In the genomic region with DNA sequence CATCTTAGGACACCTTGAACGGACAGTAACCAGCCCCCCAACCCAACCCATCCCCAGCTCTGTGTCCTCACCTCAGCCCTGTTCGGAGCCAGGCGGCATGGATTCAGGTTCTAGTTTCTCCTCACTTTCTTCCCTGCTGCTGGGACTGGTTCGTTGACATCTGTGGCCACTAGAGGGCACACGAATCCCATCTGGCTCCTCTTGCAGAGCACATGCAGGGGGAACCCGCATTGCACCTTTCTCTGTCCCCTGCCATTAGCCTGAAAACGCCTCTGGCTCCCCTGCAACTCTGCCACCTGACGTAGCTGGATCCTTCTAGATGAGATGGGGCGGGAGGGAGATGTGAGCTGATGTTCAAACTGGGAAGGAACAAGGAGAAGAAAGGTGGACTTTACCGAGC, we compare ENCODE assay signal across 8 mouse cellular contexts. TPM values are rescaled to one million over a fixed set of nuclear protein-coding genes. Genes with fewer than 3 reads are reported as not detected.
DNase-seq lines count a peak whose midpoint lies in the region; ATAC-seq lines count a peak whose summit lies in the region.

No protein-coding gene starts in this region.

- DNase-seq in adipocyte (ENCODE audit: low spot score) = peak; percentile 54
- peak; percentile 89 for DNase-seq in embryo, embryonic 10 days (ENCODE audit: low spot score)
- peak; percentile 59 for DNase-seq in gastrocnemius, postnatal 25 days
- peak; percentile 86 for DNase-seq in intestine, embryonic 14.5 days (ENCODE audit: low spot score)
- DNase-seq in left cerebral cortex, postnatal 14 days (ENCODE audit: low spot score in 2 of 2) = peak; percentile 85 to 87
- peak; percentile 67 to 71 for DNase-seq in right cerebral cortex, postnatal 36 days (ENCODE audit: low spot score in 2 of 2)
- DNase-seq in urinary bladder, postnatal 4 days (ENCODE audit: low spot score in 2 of 2) = peak; percentile 59 to 67

- H3K36me3 ChIP-seq in intestine, embryonic 14.5 days (ENCODE audit: control insufficient read depth, insufficient read depth, low read length) = 0 out of 2 replicates have a peak, but pooled peaks cover 9% of the 10 kb centered on the region

- H3K9ac ChIP-seq in intestine, embryonic 14.5 days (ENCODE audit: low read length) = no peak overlapping the region

- H3K9me3 ChIP-seq in intestine, embryonic 14.5 days (ENCODE audit: control insufficient read depth, low read length) = no peaks in the 10 kb centered on the region

- WGBS in intestine, embryonic 14.5 days = 6% methylated on average over 10 of the region's 10 CpGs

- intact Hi-C loops in left cerebral cortex, postnatal 14 days (cut with DNase I) = no loop called here

- peak overlapping the region; percentile 46 for H3K4me2 ChIP-seq in intestine, embryonic 14.5 days (ENCODE audit: low read length)

- no peak overlapping the region for H3K27ac ChIP-seq in intestine, embryonic 14.5 days (ENCODE audit: low read depth)

- peak; percentile 47; the same call in 1 of the 2 replicates for ATAC-seq in intestine, embryonic 14.5 days (replicated peaks; ENCODE audit: low FRiP score, low TSS enrichment, low read depth)
- peak; percentile 74 for ATAC-seq in megakaryocyte-erythroid progenitor cell, adult 5-6 weeks (replicated peaks; ENCODE audit: low FRiP score, low TSS enrichment, poor library complexity, severe bottlenecking)

- H3K27me3 ChIP-seq in intestine, embryonic 14.5 days (replicated peaks; ENCODE audit: control insufficient read depth, insufficient read depth, low read length) = no peaks in the 10 kb centered on the region

- H3K4me1 ChIP-seq in intestine, embryonic 14.5 days (replicated peaks; ENCODE audit: control insufficient read depth, insufficient read depth, low read length) = peaks cover 10% of the 10 kb centered on the region; the same call in 1 of the 2 replicates

- peak overlapping the region; percentile 15; the same call in 1 of the 2 replicates for H3K4me3 ChIP-seq in intestine, embryonic 14.5 days (ENCODE audit: low read depth, low read length)

RNA-seq across cellular contexts. Expression of a gene that starts 4.2 kb away (rescaled TPM):
- total RNA-seq in gastrocnemius, postnatal 25 days (2021) = 1 to 10 TPM; 1.7 to 1.9 TPM
- polyA plus RNA-seq in intestine, embryonic 14.5 days (2014; fragmentation: Nextera tagmentation; extraction: Ambion mirVana) = 3.7 and 3.8 TPM in 2 replicates
- 100 to 1,000 TPM; 174 to 177 TPM for total RNA-seq in left cerebral cortex, postnatal 14 days (2021)
- not detected in 2 replicates for total RNA-seq in megakaryocyte-erythroid progenitor cell, adult 5-6 weeks (2014; fragmentation: Nextera tagmentation)
- total RNA-seq in megakaryocyte-erythroid progenitor cell, adult 5-6 weeks (2017) = not detected in 2 replicates

RNA-seq across cellular contexts. Expression of a gene that starts 16.4 kb away (rescaled TPM):
- total RNA-seq in gastrocnemius, postnatal 25 days (2021) = 100 to 1,000 TPM; 202 to 205 TPM
- not detected in 2 replicates for polyA plus RNA-seq in intestine, embryonic 14.5 days (2014; fragmentation: Nextera tagmentation; extraction: Ambion mirVana)
- 10 to 100 TPM; 11.3 to 16.2 TPM for total RNA-seq in left cerebral cortex, postnatal 14 days (2021)
- 0.22 and 1.2 TPM in 2 replicates for total RNA-seq in megakaryocyte-erythroid progenitor cell, adult 5-6 weeks (2014; fragmentation: Nextera tagmentation)
- total RNA-seq in megakaryocyte-erythroid progenitor cell, adult 5-6 weeks (2017) = 1.1 TPM in 1 of 2 replicates, not detected in the other

RNA-seq across cellular contexts. Expression of a gene that starts 42.8 kb away (rescaled TPM):
- under 1 TPM; 0.28 to 0.86 TPM for total RNA-seq in gastrocnemius, postnatal 25 days (2021)
- 42.7 and 49.4 TPM in 2 replicates for polyA plus RNA-seq in intestine, embryonic 14.5 days (2014; fragmentation: Nextera tagmentation; extraction: Ambion mirVana)
- total RNA-seq in left cerebral cortex, postnatal 14 days (2021) = under 1 TPM; 0.35 to 0.57 TPM
- total RNA-seq in megakaryocyte-erythroid progenitor cell, adult 5-6 weeks (2014; fragmentation: Nextera tagmentation) = 0.79 and 0.81 TPM in 2 replicates
- 0.61 and 0.94 TPM in 2 replicates for total RNA-seq in megakaryocyte-erythroid progenitor cell, adult 5-6 weeks (2017)

Comparison
In these comparisons a context has a peak if more than half of its experiments do, and no peak if none do; other contexts are left out.
1. RNA of a gene that starts 4.2 kb away (total RNA-seq): 174 to 177 TPM in left cerebral cortex, postnatal 14 days; 1.7 to 1.9 TPM in gastrocnemius, postnatal 25 days and not detected in megakaryocyte-erythroid progenitor cell, adult 5-6 weeks; every median in the first group is over 10 times any median in the second.
2. RNA of a gene that starts 16.4 kb away (total RNA-seq): 202 to 205 TPM in gastrocnemius, postnatal 25 days; 11.3 to 16.2 TPM in left cerebral cortex, postnatal 14 days and 0.22 to 1.2 TPM in megakaryocyte-erythroid progenitor cell, adult 5-6 weeks; every median in the first group is over 10 times any median in the second.
3. Peak in every context shown above with its lines, with median percentiles within 50 percentile points of each other: DNase-seq.